10 mouse cellular contexts compared by ENCODE assay signal in genomic region chr14:31429004-31429395, GRCm38 (mm10). TPM values are rescaled to one million over a fixed set of nuclear protein-coding genes. Genes with fewer than 3 reads are reported as not detected.
DNase-seq lines count a peak whose midpoint lies in the region; ATAC-seq lines count a peak whose summit lies in the region.
"Had no signal": no experiment of that assay in that cellular context is flagged by ENCODE, and none has a peak within 500 bp of the region (broad histone marks: within the 10 kb centered on the region; RNA-seq: fewer than 3 reads in every experiment).

No protein-coding gene starts in this region.

- peak overlapping the region; percentile 8; the same call in 1 of the 2 replicates for H3K4me3 ChIP-seq in heart, embryonic 16.5 days (ENCODE audit: low read length)
- no peak overlapping the region for H3K4me3 ChIP-seq in neural tube, embryonic 13.5 days
- H3K4me3 ChIP-seq: limb, embryonic 13.5 days; midbrain, embryonic 12.5 days had no signal

- peak; percentile 43 for DNase-seq in cerebellum, adult 11-12 months
- no peak for DNase-seq in cerebellum, postnatal 36 days
- no peak for DNase-seq in heart, postnatal 4 days
- no peak for DNase-seq in neural tube, embryonic 10.5 days (ENCODE audit: extremely low spot score, low spot score)
- DNase-seq in yolk sac, embryonic 10.5 days (ENCODE audit: low spot score) = peak; percentile 74
- no peak for DNase-seq in gastrocnemius, adult 18-20 months (ENCODE audit: low spot score)

- 0 out of 2 replicates have a peak, but pooled peaks cover 8% of the 10 kb centered on the region for H3K36me3 ChIP-seq in heart, embryonic 16.5 days (ENCODE audit: control insufficient read depth, insufficient read depth)
- H3K36me3 ChIP-seq in neural tube, embryonic 13.5 days = peaks cover 59% of the 10 kb centered on the region

- no peaks in the 10 kb centered on the region for H3K27me3 ChIP-seq in heart, embryonic 16.5 days (ENCODE audit: control insufficient read depth, insufficient read depth, low read length)
- no peaks in the 10 kb centered on the region for H3K27me3 ChIP-seq in neural tube, embryonic 13.5 days
- H3K27me3 ChIP-seq: limb, embryonic 13.5 days had no signal

- H3K4me1 ChIP-seq in heart, embryonic 16.5 days (ENCODE audit: control insufficient read depth, insufficient read depth, low read length) = peaks cover 43% of the 10 kb centered on the region
- peaks cover 31% of the 10 kb centered on the region for H3K4me1 ChIP-seq in neural tube, embryonic 13.5 days (replicated peaks)

- WGBS in heart, embryonic 16.5 days = 25% methylated on average over 5 of the region's 5 CpGs
- 48% methylated on average over 5 of the region's 5 CpGs for WGBS in neural tube, embryonic 13.5 days

- H3K4me2 ChIP-seq in heart, embryonic 16.5 days (ENCODE audit: low read depth, low read length) = peak overlapping the region; percentile 49
- H3K4me2 ChIP-seq in neural tube, embryonic 13.5 days = no peak overlapping the region
- H3K4me2 ChIP-seq: limb, embryonic 13.5 days; midbrain, embryonic 12.5 days had no signal

- peak overlapping the region; percentile 81 for H3K27ac ChIP-seq in heart, embryonic 16.5 days (ENCODE audit: low read length)
- 0 out of 2 replicates have a peak overlapping the region, but pooled peaks have one; percentile 9 for H3K27ac ChIP-seq in neural tube, embryonic 13.5 days (replicated peaks)
- H3K27ac ChIP-seq: limb, embryonic 13.5 days; midbrain, embryonic 12.5 days had no signal

- peak overlapping the region; percentile 30 for H3K9ac ChIP-seq in heart, embryonic 16.5 days (ENCODE audit: low read length)
- no peak overlapping the region for H3K9ac ChIP-seq in neural tube, embryonic 13.5 days
- H3K9ac ChIP-seq: limb, embryonic 13.5 days; midbrain, embryonic 12.5 days had no signal

- peaks cover 7% of the 10 kb centered on the region for H3K9me3 ChIP-seq in heart, embryonic 16.5 days (replicated peaks; ENCODE audit: control insufficient read depth, low read length)
- H3K9me3 ChIP-seq in neural tube, embryonic 13.5 days = peaks cover 6% of the 10 kb centered on the region

- no peak for ATAC-seq in heart, embryonic 16.5 days (replicated peaks; ENCODE audit: extremely low read depth, insufficient read depth, low FRiP score)
- ATAC-seq in neural tube, embryonic 13.5 days (ENCODE audit: low read depth) = no peak

RNA-seq across cellular contexts. Expression of gene Sh3bp5, which starts 6.9 kb away (rescaled TPM):
- 25.8 and 26.4 TPM in 2 replicates for polyA plus RNA-seq in heart, embryonic 16.5 days (2015; fragmentation: Nextera tagmentation; extraction: Ambion mirVana)
- 10 to 100 TPM; 78.7 to 80.1 TPM for total RNA-seq in heart, postnatal 4 days (2021)
- 134 and 139 TPM in 2 replicates for polyA plus RNA-seq in neural tube, embryonic 13.5 days (2015; fragmentation: Nextera tagmentation; extraction: Ambion mirVana)
- 10 to 100 TPM; 53.6 to 65.7 TPM for total RNA-seq in gastrocnemius, adult 18-20 months (2021)

Comparison
In these comparisons a context has a peak if more than half of its experiments do, and no peak if none do; other contexts are left out.
1. DNase-seq: peak in cerebellum, adult 11-12 months (single experiment) and yolk sac, embryonic 10.5 days (single experiment); none in cerebellum, postnatal 36 days (0 of 2), heart, postnatal 4 days (single experiment), neural tube, embryonic 10.5 days (single experiment) and gastrocnemius, adult 18-20 months (single experiment).